ENCODE assay signal across 36 mouse cellular contexts in genomic region chr7:28758623-28759022, GRCm38 (mm10). TPM values are rescaled to one million over a fixed set of nuclear protein-coding genes. Genes with fewer than 3 reads are reported as not detected.
"Had no signal": no experiment of that assay in that cellular context is flagged by ENCODE, and none has a peak within 500 bp of the region (broad histone marks: within the 10 kb centered on the region; RNA-seq: fewer than 3 reads in every experiment).

No protein-coding gene starts in this region.

- H3K9me3 ChIP-seq: limb, embryonic 10.5 days; limb, embryonic 12.5 days; limb, embryonic 13.5 days; limb, embryonic 15.5 days; liver, embryonic 12.5 days; liver, embryonic 13.5 days; liver, embryonic 15.5 days; lung, embryonic 15.5 days; megakaryocyte, embryonic 14.5 days; midbrain, embryonic 10.5 days; midbrain, embryonic 12.5 days; midbrain, embryonic 13.5 days; midbrain, embryonic 15.5 days; neural tube, embryonic 12.5 days had no signal

- H3K27me3 ChIP-seq: midbrain, embryonic 15.5 days had no signal

- H3K4me3 ChIP-seq: limb, embryonic 10.5 days; limb, embryonic 12.5 days; limb, embryonic 13.5 days; limb, embryonic 15.5 days; liver, embryonic 12.5 days; liver, embryonic 13.5 days; liver, embryonic 15.5 days; lung, embryonic 15.5 days; midbrain, embryonic 10.5 days; midbrain, embryonic 12.5 days; midbrain, embryonic 13.5 days; midbrain, embryonic 15.5 days; myocyte; neural tube, embryonic 12.5 days had no signal

- ATAC-seq: liver, embryonic 12.5 days; liver, postnatal 0 days; lung, postnatal 0 days; midbrain, embryonic 13.5 days; midbrain, embryonic 15.5 days; midbrain, embryonic 16.5 days had no signal

- H3K27ac ChIP-seq: limb, embryonic 10.5 days; limb, embryonic 12.5 days; limb, embryonic 13.5 days; limb, embryonic 15.5 days; liver, embryonic 12.5 days; liver, embryonic 13.5 days; liver, embryonic 14.5 days; liver, embryonic 15.5 days; lung, embryonic 15.5 days; macrophage; midbrain, embryonic 10.5 days; midbrain, embryonic 12.5 days; midbrain, embryonic 13.5 days; midbrain, embryonic 15.5 days; neural tube, embryonic 12.5 days had no signal

- H3K9ac ChIP-seq: limb, embryonic 12.5 days; limb, embryonic 13.5 days; limb, embryonic 15.5 days; liver, embryonic 12.5 days; liver, embryonic 13.5 days; liver, embryonic 14.5 days; liver, embryonic 15.5 days; liver, postnatal 0 days; lung, embryonic 14.5 days; lung, embryonic 15.5 days; midbrain, embryonic 12.5 days; midbrain, embryonic 13.5 days; midbrain, embryonic 15.5 days; neural tube, embryonic 12.5 days had no signal

- H3K4me2 ChIP-seq: limb, embryonic 12.5 days; limb, embryonic 13.5 days; limb, embryonic 15.5 days; liver, embryonic 11.5 days; liver, embryonic 12.5 days; liver, embryonic 13.5 days; liver, embryonic 15.5 days; lung, embryonic 14.5 days; lung, embryonic 15.5 days; midbrain, embryonic 11.5 days; midbrain, embryonic 12.5 days; midbrain, embryonic 13.5 days; midbrain, embryonic 15.5 days; neural tube, embryonic 12.5 days had no signal

- DNase-seq: left cerebral cortex, postnatal 4 days; liver; liver, embryonic 13.5 days; liver, postnatal 0 days; lung, adult 18-20 months; lung, adult 2 months; lung, embryonic 14.5 days; lung, postnatal 10 days; lung, postnatal 14 days; lung, postnatal 36 days; lung, postnatal 4 days; midbrain, embryonic 14.5 days had no signal

RNA-seq across cellular contexts. Expression of gene Ccer2, which starts 2.6 kb away (rescaled TPM):
- polyA plus RNA-seq: limb, embryonic 10.5 days; limb, embryonic 11.5 days; limb, embryonic 13.5 days; liver, adult 2 months; liver, embryonic 11.5 days; liver, embryonic 12.5 days; liver, embryonic 13.5 days; liver, embryonic 14.5 days; liver, embryonic 15.5 days; liver, embryonic 16.5 days; liver, postnatal 0 days; lung, adult 2 months; lung, embryonic 14.5 days; lung, embryonic 15.5 days; lung, embryonic 16.5 days; lung, postnatal 0 days; macrophage; midbrain, embryonic 10.5 days; midbrain, embryonic 11.5 days; midbrain, embryonic 12.5 days; myocyte had no signal
